Mouse (Mus musculus): ENCODE data around the gene Pth1r. TPM values are rescaled to one million over a fixed set of nuclear protein-coding genes. Genes with fewer than 3 reads are reported as not detected.

Gene Pth1r
- polyA plus RNA-seq (2015; fragmentation: Illumina TruSeq; extraction: RNeasy Lipid Tissue Mini Kit (QIAGEN cat#74804); ENCODE audit: low read depth, low replicate concordance) = 6.1 TPM

DNA sequence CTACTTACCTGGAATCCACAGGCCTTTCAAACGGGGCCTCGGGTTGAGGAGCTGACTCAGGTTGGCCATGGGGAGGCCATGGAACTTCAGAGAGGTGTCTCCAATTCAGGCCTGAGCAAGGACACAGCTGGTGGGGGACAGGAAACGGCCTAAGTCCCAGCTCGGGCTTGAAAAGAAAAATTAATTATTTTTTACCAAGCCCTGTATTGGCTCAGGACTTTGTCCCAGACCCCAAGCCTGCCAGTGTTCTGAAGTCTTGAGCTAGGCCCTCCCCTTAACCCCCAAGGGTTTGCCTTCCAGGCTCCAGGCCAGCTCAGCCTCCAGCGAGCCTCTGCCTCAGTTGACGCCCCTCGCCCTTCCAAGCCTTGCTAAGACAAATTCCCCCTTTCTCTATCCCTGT is at the start of gene Pth1r:
TSS of gene Pth1r (minus strand) at position 185 of the 400 bp plus-strand sequence.

DNA sequence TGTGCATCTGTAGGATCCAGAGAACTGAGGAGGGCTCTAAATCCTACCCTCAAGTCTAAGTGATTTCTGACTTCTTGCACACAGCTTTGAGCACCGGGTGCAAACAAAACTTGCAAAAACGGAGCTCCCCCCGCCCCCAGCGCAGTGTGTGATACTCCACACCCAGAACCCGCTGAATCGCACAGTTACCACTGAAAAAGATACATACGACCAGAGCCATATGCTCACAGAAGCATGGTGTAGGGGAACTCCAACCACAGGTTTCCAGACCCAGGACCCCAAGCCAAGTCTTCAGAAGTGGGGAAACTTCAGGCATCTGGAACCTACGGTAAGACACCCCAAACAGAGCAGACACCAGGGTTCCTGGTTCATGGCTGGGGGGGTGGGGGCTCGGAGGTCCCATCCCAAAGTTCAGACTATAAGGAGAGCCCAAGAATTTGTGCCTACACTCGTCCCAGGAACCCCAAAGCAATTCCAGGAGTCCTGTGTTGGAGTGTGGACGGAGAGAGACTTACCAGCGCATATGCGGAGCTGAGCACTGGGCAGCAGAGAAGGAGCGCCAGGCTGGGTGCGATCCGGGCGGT is 5.1 kb downstream of the Pth1r start, which contains the start of gene Myl3:
TSS of gene Myl3 (plus strand) at position 151 of the 584 bp plus-strand sequence.

Other genes starting within 250 kb of the Pth1r start
- 37.7 TPM for gene Setd2, start 214.5 kb downstream of the Pth1r start, polyA plus RNA-seq (2015; fragmentation: Illumina TruSeq; extraction: RNeasy Lipid Tissue Mini Kit (QIAGEN cat#74804); ENCODE audit: low read depth, low replicate concordance)
- gene Nradd, start 122.7 kb downstream of the Pth1r start, polyA plus RNA-seq (2015; fragmentation: Illumina TruSeq; extraction: RNeasy Lipid Tissue Mini Kit (QIAGEN cat#74804); ENCODE audit: low read depth, low replicate concordance) = 4.7 TPM
- 4.8 TPM for gene Nbeal2, start 93.0 kb downstream of the Pth1r start, polyA plus RNA-seq (2015; fragmentation: Illumina TruSeq; extraction: RNeasy Lipid Tissue Mini Kit (QIAGEN cat#74804); ENCODE audit: low read depth, low replicate concordance)
- 76.8 TPM for gene Ccdc12, start 90.6 kb downstream of the Pth1r start, polyA plus RNA-seq (2015; fragmentation: Illumina TruSeq; extraction: RNeasy Lipid Tissue Mini Kit (QIAGEN cat#74804); ENCODE audit: low read depth, low replicate concordance)
- not detected for gene Myl3, start 5.3 kb downstream of the Pth1r start, polyA plus RNA-seq (2015; fragmentation: Illumina TruSeq; extraction: RNeasy Lipid Tissue Mini Kit (QIAGEN cat#74804); ENCODE audit: low read depth, low replicate concordance)
- gene Prss42, start 51.0 kb upstream of the Pth1r start, polyA plus RNA-seq (2015; fragmentation: Illumina TruSeq; extraction: RNeasy Lipid Tissue Mini Kit (QIAGEN cat#74804); ENCODE audit: low read depth, low replicate concordance) = not detected
- not detected for gene Prss44, start 66.8 kb upstream of the Pth1r start, polyA plus RNA-seq (2015; fragmentation: Illumina TruSeq; extraction: RNeasy Lipid Tissue Mini Kit (QIAGEN cat#74804); ENCODE audit: low read depth, low replicate concordance)
- gene Prss43, start 79.5 kb upstream of the Pth1r start, polyA plus RNA-seq (2015; fragmentation: Illumina TruSeq; extraction: RNeasy Lipid Tissue Mini Kit (QIAGEN cat#74804); ENCODE audit: low read depth, low replicate concordance) = 0.37 TPM
- gene Prss45, start 87.4 kb upstream of the Pth1r start, polyA plus RNA-seq (2015; fragmentation: Illumina TruSeq; extraction: RNeasy Lipid Tissue Mini Kit (QIAGEN cat#74804); ENCODE audit: low read depth, low replicate concordance) = 0.79 TPM
- not detected for gene Prss46, start 97.4 kb upstream of the Pth1r start, polyA plus RNA-seq (2015; fragmentation: Illumina TruSeq; extraction: RNeasy Lipid Tissue Mini Kit (QIAGEN cat#74804); ENCODE audit: low read depth, low replicate concordance)
- 0.62 TPM for gene Prss50, start 110.8 kb upstream of the Pth1r start, polyA plus RNA-seq (2015; fragmentation: Illumina TruSeq; extraction: RNeasy Lipid Tissue Mini Kit (QIAGEN cat#74804); ENCODE audit: low read depth, low replicate concordance)
- gene Als2cl, start 132.7 kb upstream of the Pth1r start, polyA plus RNA-seq (2015; fragmentation: Illumina TruSeq; extraction: RNeasy Lipid Tissue Mini Kit (QIAGEN cat#74804); ENCODE audit: low read depth, low replicate concordance) = 7.3 TPM
- 5.3 TPM for gene Tmie, start 133.0 kb upstream of the Pth1r start, polyA plus RNA-seq (2015; fragmentation: Illumina TruSeq; extraction: RNeasy Lipid Tissue Mini Kit (QIAGEN cat#74804); ENCODE audit: low read depth, low replicate concordance)
- not detected for gene Fam240a, start 169.7 kb upstream of the Pth1r start, polyA plus RNA-seq (2015; fragmentation: Illumina TruSeq; extraction: RNeasy Lipid Tissue Mini Kit (QIAGEN cat#74804); ENCODE audit: low read depth, low replicate concordance)
- gene Tdgf1, start 199.0 kb upstream of the Pth1r start, polyA plus RNA-seq (2015; fragmentation: Illumina TruSeq; extraction: RNeasy Lipid Tissue Mini Kit (QIAGEN cat#74804); ENCODE audit: low read depth, low replicate concordance) = 0.98 TPM
- 2.5 TPM for gene Lrrc2, start 204.4 kb upstream of the Pth1r start, polyA plus RNA-seq (2015; fragmentation: Illumina TruSeq; extraction: RNeasy Lipid Tissue Mini Kit (QIAGEN cat#74804); ENCODE audit: low read depth, low replicate concordance)
- gene Rtp3, start 243.4 kb upstream of the Pth1r start, polyA plus RNA-seq (2015; fragmentation: Illumina TruSeq; extraction: RNeasy Lipid Tissue Mini Kit (QIAGEN cat#74804); ENCODE audit: low read depth, low replicate concordance) = 0.24 TPM

Data from brain, adult 10 weeks (tissue).